Mouse (Mus musculus): Measurements from ENCODE around the gene Mrps17.
"Not testable (repeated sequence)": the region's sequence is repeated elsewhere in the genome, so short reads cannot be mapped to it uniquely, and the experiment has no call there.

Mrps17 gene

GRCm38 (mm10) chr5:129715326-129715861, at the start of gene Mrps17:
Gene Mrps17, plus strand, starts transcription at chr5:129715497.
- peak; percentile 94 for DNase-seq

- no peak for DNase-seq
These were observed 48.9 kb upstream of the Mrps17 start for GRCm38 (mm10) chr5:129666271-129666909.

GRCm38 (mm10) chr5:129667851-129668250, 47.4 kb upstream of the Mrps17 start:
- no peak for DNase-seq

- peak; percentile 11 for DNase-seq
These were observed 45.8 kb upstream of the Mrps17 start for GRCm38 (mm10) chr5:129669453-129670035.

- DNase-seq, result peak; percentile 90
These were observed 45.2 kb upstream of the Mrps17 start, which contains the start of gene Zfp11 for GRCm38 (mm10) chr5:129670036-129670458. Gene Zfp11, minus strand, starts transcription at chr5:129670099.

GRCm38 (mm10) chr5:129685141-129685540, 30.2 kb upstream of the Mrps17 start:
- not testable (repeated sequence) for DNase-seq

- DNase-seq, result no peak
These were observed 27.7 kb upstream of the Mrps17 start for GRCm38 (mm10) chr5:129687621-129688020.

GRCm38 (mm10) chr5:129690528-129690927, 24.8 kb upstream of the Mrps17 start:
- DNase-seq, result no peak

GRCm38 (mm10) chr5:129700506-129700905, 14.8 kb upstream of the Mrps17 start:
- no peak for DNase-seq

GRCm38 (mm10) chr5:129701706-129702105, 13.6 kb upstream of the Mrps17 start:
- DNase-seq, result no peak

- no peak for DNase-seq
These were observed 11.9 kb upstream of the Mrps17 start for GRCm38 (mm10) chr5:129703368-129703767.

- no peak for DNase-seq
These were observed 6.9 kb upstream of the Mrps17 start, which contains the start of gene Sept14 for GRCm38 (mm10) chr5:129708412-129708811. Gene Sept14, minus strand, starts transcription at chr5:129708512.

GRCm38 (mm10) chr5:129717016-129717415, 1.7 kb downstream of the Mrps17 start:
- no peak for DNase-seq

- DNase-seq, result no peak
These were observed 4.9 kb downstream of the Mrps17 start for GRCm38 (mm10) chr5:129720176-129720575.

GRCm38 (mm10) chr5:129724268-129724667, 9.0 kb downstream of the Mrps17 start:
- DNase-seq, result no peak

- peak; percentile 96 for DNase-seq
These were observed 9.8 kb downstream of the Mrps17 start, which contains the start of gene Nipsnap2 for GRCm38 (mm10) chr5:129724834-129725773. Gene Nipsnap2, plus strand, starts transcription at chr5:129725063.

- DNase-seq, result peak; percentile 40
These were observed 10.6 kb downstream of the Mrps17 start for GRCm38 (mm10) chr5:129725774-129726392.

- DNase-seq, result no peak
These were observed 11.5 kb downstream of the Mrps17 start for GRCm38 (mm10) chr5:129726784-129727183.

- DNase-seq, result no peak
These were observed 14.0 kb downstream of the Mrps17 start for GRCm38 (mm10) chr5:129729286-129729685.

GRCm38 (mm10) chr5:129730344-129730743, 15.0 kb downstream of the Mrps17 start:
- DNase-seq, result peak; percentile 36

GRCm38 (mm10) chr5:129731021-129731420, 15.7 kb downstream of the Mrps17 start:
- no peak for DNase-seq

- peak; percentile 57 for DNase-seq
These were observed 25.7 kb downstream of the Mrps17 start for GRCm38 (mm10) chr5:129740976-129741375.
